Comparison of ENCODE assay signal across 12 mouse cellular contexts in the genomic region with DNA sequence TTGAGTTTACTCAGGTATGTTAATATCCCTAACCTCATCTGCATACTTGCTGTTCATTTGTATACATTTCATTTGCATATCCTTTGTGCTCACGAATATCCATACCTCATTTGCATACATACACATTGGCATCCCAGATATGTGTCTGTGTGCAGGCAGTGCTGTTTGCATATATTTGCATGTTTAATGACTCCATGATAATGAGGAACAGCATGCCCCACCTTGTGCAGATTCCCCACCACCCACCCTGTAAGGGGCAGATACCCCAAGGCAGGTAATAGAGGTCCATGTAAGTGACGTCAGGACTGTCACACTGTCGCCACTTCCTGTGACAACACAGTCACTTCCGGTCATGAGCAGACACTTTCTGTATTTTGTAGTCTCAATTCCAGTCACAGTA. TPM values are rescaled to one million over a fixed set of nuclear protein-coding genes. Genes with fewer than 3 reads are reported as not detected.
DNase-seq lines count a peak whose midpoint lies in the region; ATAC-seq lines count a peak whose summit lies in the region.
"Had no signal": no experiment of that assay in that cellular context is flagged by ENCODE, and none has a peak within 500 bp of the region (broad histone marks: within the 10 kb centered on the region; RNA-seq: fewer than 3 reads in every experiment).

No protein-coding gene starts in this region.

- H3K4me3 ChIP-seq in hindbrain, embryonic 13.5 days, result no peak overlapping the region
- H3K4me3 ChIP-seq in midbrain, embryonic 14.5 days (replicated peaks; ENCODE audit: low read depth, low read length), result no peak overlapping the region
- H3K4me3 ChIP-seq: limb, embryonic 15.5 days had no signal

- H3K27me3 ChIP-seq in hindbrain, embryonic 13.5 days, result no peaks in the 10 kb centered on the region
- H3K27me3 ChIP-seq in midbrain, embryonic 14.5 days (ENCODE audit: control insufficient read depth, insufficient read depth, low read length), result no peaks in the 10 kb centered on the region
- H3K27me3 ChIP-seq: limb, embryonic 15.5 days had no signal

- 67% methylated on average over 4 of the region's 4 CpGs for WGBS in hindbrain, embryonic 13.5 days
- 66% methylated on average over 4 of the region's 4 CpGs for WGBS in midbrain, embryonic 14.5 days

- peak; percentile 45 for ATAC-seq in common myeloid progenitor, adult 5-6 weeks (replicated peaks; ENCODE audit: low read depth, poor library complexity, severe bottlenecking)
- ATAC-seq in hindbrain, embryonic 13.5 days (ENCODE audit: low FRiP score), result peak; percentile 78
- peak; percentile 82 for ATAC-seq in midbrain, embryonic 14.5 days (ENCODE audit: low FRiP score, low TSS enrichment)

- peak; percentile 48 for DNase-seq in CD4-positive helper T cell, adult 2 months (ENCODE audit: low read depth, low spot score)
- DNase-seq in midbrain, embryonic 14.5 days, result peak; percentile 65
- DNase-seq in left cerebral cortex, adult 18-20 months (ENCODE audit: low spot score in 2 of 2), result no peak
- no peak for DNase-seq in cerebellum, adult 11 months
- DNase-seq in right cerebral cortex, postnatal 4 days, result no peak
- DNase-seq in lung, postnatal 10 days, result no peak
- DNase-seq: thymus, postnatal 14 days had no signal

- no peak overlapping the region for H3K9ac ChIP-seq in hindbrain, embryonic 13.5 days
- no peak overlapping the region for H3K9ac ChIP-seq in midbrain, embryonic 14.5 days (replicated peaks; ENCODE audit: low read length)
- H3K9ac ChIP-seq: limb, embryonic 15.5 days had no signal

- H3K4me1 ChIP-seq in hindbrain, embryonic 13.5 days (replicated peaks), result no peaks in the 10 kb centered on the region
- H3K4me1 ChIP-seq in midbrain, embryonic 14.5 days (ENCODE audit: control insufficient read depth, insufficient read depth, low read length), result no peaks in the 10 kb centered on the region
- H3K4me1 ChIP-seq: limb, embryonic 15.5 days had no signal

- no peaks in the 10 kb centered on the region for H3K36me3 ChIP-seq in hindbrain, embryonic 13.5 days
- H3K36me3 ChIP-seq in midbrain, embryonic 14.5 days (ENCODE audit: control insufficient read depth, insufficient read depth, low read length), result no peaks in the 10 kb centered on the region
- H3K36me3 ChIP-seq: limb, embryonic 15.5 days had no signal

- no peak overlapping the region for H3K27ac ChIP-seq in hindbrain, embryonic 13.5 days
- no peak overlapping the region for H3K27ac ChIP-seq in midbrain, embryonic 14.5 days (replicated peaks; ENCODE audit: low read depth, low read length)
- H3K27ac ChIP-seq: limb, embryonic 15.5 days had no signal

- H3K9me3 ChIP-seq in hindbrain, embryonic 13.5 days, result peaks cover 23% of the 10 kb centered on the region
- 0 out of 2 replicates have a peak, but pooled peaks cover 9% of the 10 kb centered on the region for H3K9me3 ChIP-seq in midbrain, embryonic 14.5 days (ENCODE audit: control insufficient read depth, low read length)

- no peak overlapping the region for H3K4me2 ChIP-seq in hindbrain, embryonic 13.5 days
- H3K4me2 ChIP-seq in midbrain, embryonic 14.5 days (ENCODE audit: low read length), result no peak overlapping the region
- H3K4me2 ChIP-seq: limb, embryonic 15.5 days had no signal

RNA-seq across cellular contexts. Expression of gene Gm7247, which starts 24.2 kb away (rescaled TPM):
- total RNA-seq in common myeloid progenitor, adult 5-6 weeks (2017), result not detected in 2 replicates
- polyA plus RNA-seq in hindbrain, embryonic 13.5 days (2015; fragmentation: Nextera tagmentation; extraction: Ambion mirVana), result not detected in 2 replicates
- polyA plus RNA-seq in midbrain, embryonic 14.5 days (2014; fragmentation: Nextera tagmentation; extraction: Ambion mirVana), result not detected in 2 replicates
- not detected for total RNA-seq in left cerebral cortex, adult 18-20 months (2021)
- total RNA-seq: gastrocnemius, postnatal 4 days had no signal
- polyA plus RNA-seq: kidney, embryonic 16.5 days; limb, embryonic 15.5 days had no signal

RNA-seq across cellular contexts. Expression of gene Vmn2r88, which starts 24.9 kb away (rescaled TPM):
- not detected in 2 replicates for total RNA-seq in common myeloid progenitor, adult 5-6 weeks (2017)
- polyA plus RNA-seq in hindbrain, embryonic 13.5 days (2015; fragmentation: Nextera tagmentation; extraction: Ambion mirVana), result not detected in 2 replicates
- polyA plus RNA-seq in midbrain, embryonic 14.5 days (2014; fragmentation: Nextera tagmentation; extraction: Ambion mirVana), result not detected in 2 replicates
- total RNA-seq in left cerebral cortex, adult 18-20 months (2021), result not detected
- total RNA-seq: gastrocnemius, postnatal 4 days had no signal
- polyA plus RNA-seq: kidney, embryonic 16.5 days; limb, embryonic 15.5 days had no signal

Comparison
In these comparisons a context has a peak if more than half of its experiments do, and no peak if none do; other contexts are left out.
1. DNase-seq: peak in CD4-positive helper T cell, adult 2 months (single experiment) and midbrain, embryonic 14.5 days (single experiment); none in left cerebral cortex, adult 18-20 months (0 of 2), cerebellum, adult 11 months (single experiment), right cerebral cortex, postnatal 4 days (single experiment) and lung, postnatal 10 days (single experiment).
2. Peak in every context shown above with its lines, with median percentiles within 50 percentile points of each other: ATAC-seq.